Mouse (Mus musculus): ENCODE results near the gene Llcfc1. TPM values are rescaled to one million over a fixed set of nuclear protein-coding genes. Genes with fewer than 3 reads are reported as not detected.

Llcfc1 gene
- total RNA-seq (2023) = not detected

GRCm38 (mm10) chr6:41684131-41684530 is at the start of gene Llcfc1:
Gene Llcfc1, plus strand, starts transcription at chr6:41684431.

GRCm38 (mm10) chr6:41636178-41636577 is 48.1 kb upstream of the Llcfc1 start, which contains the start of gene Trpv6:
Gene Trpv6, minus strand, starts transcription at chr6:41636405.

GRCm38 (mm10) chr6:41680669-41681068 is 3.6 kb upstream of the Llcfc1 start, which contains the start of gene Trpv5:
Gene Trpv5, minus strand, starts transcription at chr6:41680769.

GRCm38 (mm10) chr6:41704123-41704522 is 19.9 kb downstream of the Llcfc1 start, which contains the start of gene Kel:
Gene Kel, minus strand, starts transcription at chr6:41704339.

Other genes with a start within 250 kb of the Llcfc1 start
- not detected for gene Gm10334, start 238.3 kb upstream of the Llcfc1 start, total RNA-seq (2023)
- not detected for gene Prss1, start 225.5 kb upstream of the Llcfc1 start, total RNA-seq (2023)
- 1 to 10 TPM in 1 of 2 experiments, not detected in 1; 1.8 TPM for gene Prss2, start 162.6 kb upstream of the Llcfc1 start, total RNA-seq (2023)
- 1 to 10 TPM; 1.0 to 1.1 TPM for gene Ephb6, start 78.9 kb upstream of the Llcfc1 start, total RNA-seq (2023)
- not detected for gene Trpv6, start 48.0 kb upstream of the Llcfc1 start, total RNA-seq (2023)
- gene Trpv5, start 3.7 kb upstream of the Llcfc1 start, total RNA-seq (2023) = not detected
- 1 to 10 TPM in 1 of 2 experiments, not detected in 1; 1.5 TPM for gene Kel, start 19.9 kb downstream of the Llcfc1 start, total RNA-seq (2023)
- gene Olfr459, start 90.7 kb downstream of the Llcfc1 start, total RNA-seq (2023) = not detected
- not detected for gene Pip, start 163.1 kb downstream of the Llcfc1 start, total RNA-seq (2023)
- not detected for gene Sval2, start 168.6 kb downstream of the Llcfc1 start, total RNA-seq (2023)